Mouse (Mus musculus): ENCODE measurements around the gene Mgarp. TPM values are rescaled to one million over a fixed set of nuclear protein-coding genes. Genes with fewer than 3 reads are reported as not detected.

Mgarp gene
- polyA plus RNA-seq, 1 experiment, result 0.08 TPM

DNA sequence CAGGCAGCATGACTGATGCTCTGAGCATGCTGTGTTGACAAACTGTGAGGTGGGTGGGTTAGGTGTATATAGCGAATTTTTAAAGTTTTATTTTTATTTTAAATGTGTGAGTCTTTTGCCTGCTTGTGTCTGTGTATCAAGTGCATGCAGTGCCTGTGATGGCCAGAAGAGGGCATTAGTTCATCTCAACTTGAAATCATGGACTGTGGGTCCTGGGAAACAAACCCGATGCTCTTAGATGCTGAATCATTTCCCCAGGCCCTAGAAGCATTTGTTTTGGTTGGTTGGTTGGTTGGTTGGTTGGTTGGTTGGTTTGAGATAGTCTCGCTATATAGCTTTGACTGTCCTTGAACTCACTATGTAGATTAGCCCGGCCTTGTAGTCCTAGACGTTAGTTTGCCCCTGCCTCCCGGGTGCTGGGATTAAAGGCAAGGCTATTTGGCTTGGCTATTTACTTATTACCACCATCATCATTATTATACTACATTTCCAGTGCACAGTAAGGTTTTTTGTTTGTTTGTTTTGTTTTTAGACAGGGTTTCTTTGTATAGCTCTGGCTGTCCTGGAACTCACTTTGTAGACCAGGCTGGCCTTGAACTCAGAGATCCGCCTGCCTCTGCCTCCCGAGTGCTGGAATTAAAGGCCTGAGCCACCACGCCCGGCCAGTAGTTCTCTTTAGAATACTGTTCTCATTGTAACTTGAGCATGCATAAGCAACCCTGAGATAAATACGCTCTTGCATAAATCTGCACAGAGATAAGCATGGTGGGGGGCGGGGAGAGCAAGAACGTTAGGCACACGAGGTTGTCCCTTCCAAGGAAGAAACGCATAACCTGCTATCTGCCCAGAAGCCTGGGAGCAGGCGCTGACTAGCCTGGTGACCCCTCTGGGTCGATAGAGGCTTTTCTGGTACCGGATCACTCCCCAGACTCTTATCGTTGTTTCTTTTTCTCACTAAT is 21.0 kb downstream of the Mgarp start:
- Histone ChIP-seq H3K4me1 (ENCODE audit: control insufficient read depth, insufficient read depth, low read length) (no peaks in the 10 kb centered on the region), H3K27ac (ENCODE audit: insufficient read depth, low read length) (no peak overlapping the region), H3K4me3 (ENCODE audit: insufficient read depth, low read length) (no peak overlapping the region)
- peak; percentile 44; the same call in 1 of the 2 replicates for TF ChIP-seq CTCF (IDR thresholded peaks at IDR 0.05; ENCODE audit: extremely low read depth, insufficient read depth, low read length)
- TF ChIP-seq POLR2A (IDR thresholded peaks at IDR 0.05; ENCODE audit: extremely low read depth, insufficient read depth, low read length), result no peak

DNA sequence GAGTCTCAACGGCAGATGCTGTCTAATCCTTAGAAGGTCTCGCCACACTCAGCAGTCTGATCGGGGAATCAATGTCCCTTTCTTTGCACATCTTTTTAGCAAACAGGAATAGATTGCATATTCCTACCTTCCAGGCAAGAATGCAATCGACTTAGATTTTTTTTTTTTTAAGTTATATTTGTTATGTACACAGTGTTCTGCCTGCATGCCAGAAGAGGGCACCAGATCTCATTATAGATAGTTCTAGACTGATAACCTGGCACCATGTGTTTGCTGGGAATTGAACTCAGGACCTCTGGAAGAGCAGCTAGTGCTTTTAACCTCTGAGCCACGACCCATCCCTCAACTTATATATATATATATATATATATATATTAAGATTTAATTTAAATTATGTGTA is 23.0 kb downstream of the Mgarp start:
- Histone ChIP-seq H3K4me3 (ENCODE audit: insufficient read depth, low read length) (no peak overlapping the region), H3K4me1 (ENCODE audit: control insufficient read depth, insufficient read depth, low read length) (no peaks in the 10 kb centered on the region), H3K27ac (ENCODE audit: insufficient read depth, low read length) (no peak overlapping the region)
- no peak for TF ChIP-seq POLR2A (IDR thresholded peaks at IDR 0.05; ENCODE audit: extremely low read depth, insufficient read depth, low read length)
- TF ChIP-seq CTCF (IDR thresholded peaks at IDR 0.05; ENCODE audit: extremely low read depth, insufficient read depth, low read length), result no peak

DNA sequence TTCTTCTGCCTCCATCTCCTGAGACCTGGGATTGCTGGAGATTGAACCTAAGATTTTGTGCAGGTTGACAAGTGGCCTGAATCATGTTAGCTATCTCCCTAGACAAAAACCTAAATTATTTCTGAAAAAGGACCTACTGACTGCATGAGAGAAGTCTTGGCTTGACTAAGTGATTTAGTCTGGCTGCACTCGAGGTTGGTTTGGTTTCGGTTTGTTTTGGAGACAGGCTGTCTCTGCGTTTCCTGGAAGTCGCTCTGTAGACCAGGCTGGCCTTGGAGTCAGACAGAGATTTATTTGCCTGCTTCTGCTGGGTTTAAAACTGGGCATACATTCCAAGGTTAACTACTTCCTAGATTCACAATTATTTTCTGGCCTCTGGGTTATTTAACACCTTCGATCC is 23.7 kb downstream of the Mgarp start:
- Histone ChIP-seq H3K27ac (ENCODE audit: insufficient read depth, low read length) (no peak overlapping the region), H3K4me3 (ENCODE audit: insufficient read depth, low read length) (no peak overlapping the region), H3K4me1 (ENCODE audit: control insufficient read depth, insufficient read depth, low read length) (no peaks in the 10 kb centered on the region)
- TF ChIP-seq CTCF (IDR thresholded peaks at IDR 0.05; ENCODE audit: extremely low read depth, insufficient read depth, low read length), result no peak
- TF ChIP-seq POLR2A (IDR thresholded peaks at IDR 0.05; ENCODE audit: extremely low read depth, insufficient read depth, low read length), result no peak

- H3K4me1 ChIP-seq (ENCODE audit: control insufficient read depth, insufficient read depth, low read length), result no peaks in the 10 kb centered on the region
- TF ChIP-seq CTCF (IDR thresholded peaks at IDR 0.05; ENCODE audit: extremely low read depth, insufficient read depth, low read length) (no peak), POLR2A (IDR thresholded peaks at IDR 0.05; ENCODE audit: extremely low read depth, insufficient read depth, low read length) (no peak)
- H3K27ac ChIP-seq (ENCODE audit: insufficient read depth, low read length), result no peak overlapping the region
- no peak overlapping the region for H3K4me3 ChIP-seq (ENCODE audit: insufficient read depth, low read length)
Measured at GRCm38 (mm10) chr3:51371826-51372225, 24.7 kb downstream of the Mgarp start.

DNA sequence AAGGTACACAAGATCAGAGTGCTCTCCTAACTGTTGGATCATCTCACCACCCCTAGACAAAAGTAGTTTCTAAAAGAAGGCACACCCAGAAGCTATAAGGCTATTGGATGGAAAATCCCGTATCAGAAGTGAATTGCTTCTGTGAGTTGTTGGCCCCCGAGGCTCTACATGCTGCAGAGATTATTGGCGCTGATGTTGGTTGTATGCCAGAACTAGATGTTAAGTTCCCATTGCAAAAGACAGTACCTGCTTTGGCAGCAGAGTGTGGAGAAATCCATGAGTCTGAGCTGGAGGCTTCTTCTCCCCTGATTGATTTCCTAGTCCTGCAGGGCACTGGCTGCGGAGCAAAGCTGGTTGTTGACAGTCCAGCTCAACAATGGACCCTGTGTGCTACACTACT is 28.5 kb downstream of the Mgarp start:
- no peak overlapping the region for H3K27ac ChIP-seq (ENCODE audit: insufficient read depth, low read length)
- no peak overlapping the region for H3K4me3 ChIP-seq (ENCODE audit: insufficient read depth, low read length)
- H3K4me1 ChIP-seq (ENCODE audit: control insufficient read depth, insufficient read depth, low read length), result 0 out of 2 replicates have a peak, but pooled peaks cover 2% of the 10 kb centered on the region
- TF ChIP-seq CTCF (IDR thresholded peaks at IDR 0.05; ENCODE audit: extremely low read depth, insufficient read depth, low read length), result no peak
- TF ChIP-seq POLR2A (IDR thresholded peaks at IDR 0.05; ENCODE audit: extremely low read depth, insufficient read depth, low read length), result no peak

DNA sequence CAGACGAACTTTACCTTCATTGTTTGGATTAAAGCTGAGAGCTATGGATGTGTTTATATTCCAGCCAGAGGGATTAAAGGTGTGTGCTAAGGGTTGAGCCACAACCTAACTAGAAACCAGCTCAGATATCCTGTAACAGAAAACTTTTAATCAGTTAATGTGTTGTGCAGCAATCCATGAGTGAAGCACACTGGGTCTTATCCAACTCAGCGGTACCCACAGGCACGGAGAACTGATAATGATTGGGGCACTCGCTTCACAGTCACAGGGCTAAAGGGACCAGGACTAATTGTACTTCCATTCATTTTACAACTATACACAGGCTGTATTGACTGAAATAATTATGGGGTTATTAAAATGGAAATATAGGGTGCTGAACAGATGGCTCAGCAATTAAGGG is 29.6 kb downstream of the Mgarp start:
- Histone ChIP-seq H3K27ac (ENCODE audit: insufficient read depth, low read length) (no peak overlapping the region), H3K4me1 (ENCODE audit: control insufficient read depth, insufficient read depth, low read length) (0 out of 2 replicates have a peak, but pooled peaks cover 2% of the 10 kb centered on the region), H3K4me3 (ENCODE audit: insufficient read depth, low read length) (no peak overlapping the region)
- TF ChIP-seq CTCF (IDR thresholded peaks at IDR 0.05; ENCODE audit: extremely low read depth, insufficient read depth, low read length) (no peak), POLR2A (IDR thresholded peaks at IDR 0.05; ENCODE audit: extremely low read depth, insufficient read depth, low read length) (no peak)

GRCm38 (mm10) chr3:51365517-51365882 is 31.0 kb downstream of the Mgarp start:
- Histone ChIP-seq H3K4me3 (ENCODE audit: insufficient read depth, low read length) (no peak overlapping the region), H3K27ac (ENCODE audit: insufficient read depth, low read length) (no peak overlapping the region), H3K4me1 (ENCODE audit: control insufficient read depth, insufficient read depth, low read length) (0 out of 2 replicates have a peak, but pooled peaks cover 2% of the 10 kb centered on the region)
- TF ChIP-seq CTCF (IDR thresholded peaks at IDR 0.05; ENCODE audit: extremely low read depth, insufficient read depth, low read length) (no peak), POLR2A (IDR thresholded peaks at IDR 0.05; ENCODE audit: extremely low read depth, insufficient read depth, low read length) (no peak)

DNA sequence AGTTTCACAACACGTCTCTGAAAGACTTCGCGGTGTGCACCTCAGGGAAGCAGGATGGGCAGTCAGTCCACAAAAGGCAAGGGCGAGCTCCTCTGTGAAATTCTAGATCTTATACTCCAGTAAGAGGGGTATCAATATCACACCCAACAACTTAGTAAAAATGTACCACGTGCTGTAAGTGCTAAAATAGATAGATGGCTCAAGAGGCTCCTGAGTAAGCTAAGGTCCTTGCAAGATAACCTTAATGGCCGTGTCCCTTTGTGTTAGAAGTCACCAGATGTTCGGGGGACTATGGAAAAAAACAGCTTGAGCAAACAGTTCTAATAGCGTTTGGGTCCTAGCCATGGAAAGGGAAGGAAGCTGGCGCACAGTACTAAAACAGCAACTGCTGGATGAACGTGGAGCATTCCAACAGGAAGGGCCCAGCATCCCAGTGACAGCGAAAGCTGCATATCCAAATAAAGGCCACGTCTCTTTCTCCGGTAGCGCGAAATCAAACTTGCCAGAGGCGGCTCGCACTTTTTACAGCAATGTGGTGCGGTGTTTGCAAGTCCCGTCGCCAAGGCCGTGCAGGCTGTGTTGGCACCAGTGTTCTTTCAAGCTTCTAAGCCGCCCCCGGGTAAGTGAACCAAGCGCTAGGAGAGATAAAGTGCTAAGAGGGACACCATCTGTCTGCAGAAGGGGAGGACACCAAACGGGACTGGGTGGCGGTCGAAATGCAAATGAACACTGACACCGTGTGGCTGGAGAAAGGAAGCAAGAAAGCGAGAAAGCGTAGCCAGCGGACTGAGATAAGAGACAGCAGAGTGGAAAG is 31.6 kb downstream of the Mgarp start:
- TF ChIP-seq POLR2A (IDR thresholded peaks at IDR 0.05; ENCODE audit: extremely low read depth, insufficient read depth, low read length) (no peak), CTCF (IDR thresholded peaks at IDR 0.05; ENCODE audit: extremely low read depth, insufficient read depth, low read length) (peak; percentile 92)
- H3K27ac ChIP-seq (ENCODE audit: insufficient read depth, low read length), result no peak overlapping the region
- 0 out of 2 replicates have a peak, but pooled peaks cover 2% of the 10 kb centered on the region for H3K4me1 ChIP-seq (ENCODE audit: control insufficient read depth, insufficient read depth, low read length)
- no peak overlapping the region for H3K4me3 ChIP-seq (ENCODE audit: insufficient read depth, low read length)

DNA sequence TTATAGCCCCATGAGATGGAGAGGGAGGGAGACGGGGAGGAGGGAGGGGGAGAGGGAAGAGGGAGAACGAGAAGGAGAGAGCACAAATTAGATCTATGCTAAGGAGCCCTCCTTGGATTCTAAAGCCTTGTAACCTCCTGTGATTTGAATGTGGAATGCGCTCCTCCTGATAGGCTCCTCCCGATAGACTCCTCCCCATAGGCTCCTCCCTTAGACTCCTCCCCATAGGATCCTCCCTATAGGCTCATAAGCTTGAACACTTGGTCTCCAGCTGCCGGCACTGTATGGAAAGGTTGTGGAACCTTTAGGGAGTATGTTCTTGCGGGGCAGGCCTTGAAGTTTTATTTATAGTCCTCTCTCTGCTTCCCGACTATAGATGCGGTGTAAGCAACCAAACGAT is 35.5 kb downstream of the Mgarp start:
- no peak overlapping the region for H3K4me3 ChIP-seq (ENCODE audit: insufficient read depth, low read length)
- 0 out of 2 replicates have a peak, but pooled peaks cover 2% of the 10 kb centered on the region for H3K4me1 ChIP-seq (ENCODE audit: control insufficient read depth, insufficient read depth, low read length)
- TF ChIP-seq POLR2A (IDR thresholded peaks at IDR 0.05; ENCODE audit: extremely low read depth, insufficient read depth, low read length), result no peak
- no peak for TF ChIP-seq CTCF (IDR thresholded peaks at IDR 0.05; ENCODE audit: extremely low read depth, insufficient read depth, low read length)
- H3K27ac ChIP-seq (ENCODE audit: insufficient read depth, low read length), result no peak overlapping the region
